Mouse (Mus musculus) CH12.LX (cell line): ENCODE measurements around the gene Zfp90. TPM values are rescaled to one million over a fixed set of nuclear protein-coding genes. Genes with fewer than 3 reads are reported as not detected.
A peak's percentile ranks its signal among the peaks of the same experiment; 100 is the strongest.

Experiments
- DNase-seq: peaks from one replicate; pipeline ENCODE4 v3.0.0-alpha.2; 2013; ENCODE audit errors: extremely low read depth
- H3K27ac ChIP-seq: 2 replicates; pipeline ENCODE4 v1.5.1; 2012; ENCODE audit warnings: low read depth, mild to moderate bottlenecking, control low read depth, moderate library complexity; ENCODE audit not compliant: insufficient read depth
- H3K27me3 ChIP-seq: replicated peaks from 2 replicates; pipeline ENCODE3; 2012; ENCODE audit warnings: inconsistent platforms
- H3K36me3 ChIP-seq, 2 experiments: replicated peaks in 1 of 2; 2 replicates each; pipeline versions ENCODE3 to v1.6.1; 2012; ENCODE audit warnings: inconsistent platforms in 1 of 2, low read length in 1 of 2, mild to moderate bottlenecking in 1 of 2, mixed read lengths in 1 of 2, moderate library complexity in 1 of 2; ENCODE audit not compliant: control insufficient read depth in 1 of 2, insufficient read depth in 1 of 2
- H3K4me1 ChIP-seq, 2 experiments: 2 replicates each; pipeline ENCODE4 v1.6.1; 2012; ENCODE audit warnings: inconsistent platforms in 1 of 2, moderate library complexity in 1 of 2; ENCODE audit not compliant: insufficient read depth in 2 of 2, control insufficient read depth in 1 of 2
- H3K4me2 ChIP-seq: 2 replicates; pipeline ENCODE4 v1.6.1; 2012; ENCODE audit warnings: low read depth, mild to moderate bottlenecking, control low read depth; ENCODE audit not compliant: poor library complexity, insufficient read depth, severe bottlenecking
- H3K4me3 ChIP-seq, 3 experiments: fragments of 150-350 bp in 1 of 3; sonication (generic) in 1 of 3; replicated peaks in 1 of 3; 2 replicates each; pipeline versions ENCODE3 to v1.5.1; 2011 to 2012; ENCODE audit warnings: low read depth in 2 of 3, low read length in 2 of 3, mild to moderate bottlenecking in 2 of 3, moderate library complexity in 2 of 3, control low read depth in 1 of 3, improper control_type of control experiment in 1 of 3, inconsistent platforms in 1 of 3, mixed read lengths in 1 of 3; ENCODE audit not compliant: poor library complexity in 1 of 3
- H3K79me2 ChIP-seq: replicated peaks from 2 replicates; pipeline ENCODE4 v1.6.1; 2012; ENCODE audit warnings: mild to moderate bottlenecking, moderate library complexity; ENCODE audit not compliant: control insufficient read depth, poor library complexity, insufficient read depth, severe bottlenecking; ENCODE audit errors: extremely low read depth
- H3K9ac ChIP-seq: 2 replicates; pipeline ENCODE4 v1.6.1; 2012; ENCODE audit warnings: low read depth, mild to moderate bottlenecking, control low read depth, moderate library complexity; ENCODE audit not compliant: insufficient read depth
- H3K9me3 ChIP-seq: replicated peaks from 2 replicates; pipeline ENCODE3; 2012; ENCODE audit warnings: low read length, inconsistent platforms, mixed read lengths
- BHLHE40 ChIP-seq: IDR thresholded peaks from 2 replicates; pipeline ENCODE4 v1.6.1; 2011; ENCODE audit warnings: mild to moderate bottlenecking, low read depth, low read length, improper control_type of control experiment
- CTCF ChIP-seq, 2 experiments: IDR thresholded peaks in 1 of 2; conservative IDR thresholded peaks in 1 of 2; 2 replicates each; pipeline ENCODE4 v1.5.1; 2011 to 2012; ENCODE audit warnings: low read depth in 2 of 2, low read length in 2 of 2, improper control_type of control experiment in 1 of 2, inconsistent platforms in 1 of 2, mild to moderate bottlenecking in 1 of 2, moderate library complexity in 1 of 2
- E2F4 ChIP-seq: IDR thresholded peaks from 2 replicates; pipeline ENCODE4 v1.6.1; 2011; ENCODE audit warnings: low read depth, low read length, improper control_type of control experiment; ENCODE audit not compliant: insufficient replicate concordance
- EP300 ChIP-seq: IDR thresholded peaks from 2 replicates; pipeline ENCODE4 v1.6.1; 2011; ENCODE audit warnings: low read length, improper control_type of control experiment
- GABPA ChIP-seq: IDR thresholded peaks from 2 replicates; pipeline ENCODE4 v1.6.1; 2012; ENCODE audit warnings: low read depth, low read length, improper control_type of control experiment, inconsistent platforms; ENCODE audit not compliant: insufficient replicate concordance
- IRF4 ChIP-seq: IDR thresholded peaks from 2 replicates; pipeline ENCODE4 v1.6.1; 2014; ENCODE audit warnings: low read depth, mild to moderate bottlenecking, inconsistent platforms, low read length, improper control_type of control experiment
- JUND ChIP-seq: conservative IDR thresholded peaks from 2 replicates; pipeline ENCODE4 v1.6.1; 2011; ENCODE audit warnings: low read depth, low read length, improper control_type of control experiment
- MAX ChIP-seq: IDR thresholded peaks from 2 replicates; pipeline ENCODE4 v1.6.1; 2011; ENCODE audit warnings: low read length, improper control_type of control experiment
- MAZ ChIP-seq: IDR thresholded peaks from 2 replicates; pipeline ENCODE4 v1.6.1; 2012; ENCODE audit warnings: low read depth, mild to moderate bottlenecking, inconsistent platforms, low read length, improper control_type of control experiment, moderate library complexity
- MXI1 ChIP-seq: IDR thresholded peaks from 2 replicates; pipeline ENCODE4 v1.6.1; 2011; ENCODE audit warnings: mild to moderate bottlenecking, low read depth, low read length, improper control_type of control experiment
- POLR2A ChIP-seq: IDR thresholded peaks from 2 replicates; pipeline ENCODE4 v1.6.1; 2011; ENCODE audit warnings: low read depth, mild to moderate bottlenecking, improper control_type of control experiment, low read length
- POLR2AphosphoS2 ChIP-seq: IDR thresholded peaks from 2 replicates; pipeline ENCODE4 v1.6.1; 2011; ENCODE audit warnings: low read depth, low read length, improper control_type of control experiment
- RAD21 ChIP-seq: IDR thresholded peaks from 2 replicates; pipeline ENCODE4 v1.6.1; 2011; ENCODE audit warnings: low read depth, mild to moderate bottlenecking, low read length, improper control_type of control experiment, moderate library complexity
- RCOR1 ChIP-seq: conservative IDR thresholded peaks from 2 replicates; pipeline ENCODE4 v1.6.1; 2012; ENCODE audit warnings: low read depth, mild to moderate bottlenecking, inconsistent platforms, low read length, improper control_type of control experiment
- SIN3A ChIP-seq: IDR thresholded peaks from 2 replicates; pipeline ENCODE4 v1.6.1; 2012; ENCODE audit warnings: low read length, improper control_type of control experiment, inconsistent platforms
- SMC3 ChIP-seq: IDR thresholded peaks from 2 replicates; pipeline ENCODE4 v1.6.1; 2011; ENCODE audit warnings: low read depth, low read length, improper control_type of control experiment
- TBP ChIP-seq: conservative IDR thresholded peaks from 2 replicates; pipeline ENCODE4 v1.6.1; 2011; ENCODE audit warnings: low read depth, low read length, improper control_type of control experiment
- TCF12 ChIP-seq: IDR thresholded peaks from 2 replicates; pipeline ENCODE4 v1.6.1; 2014; ENCODE audit warnings: low read depth, mild to moderate bottlenecking, inconsistent platforms, low read length, improper control_type of control experiment
- UBTF ChIP-seq: IDR thresholded peaks from 2 replicates; pipeline ENCODE4 v1.6.1; 2012; ENCODE audit warnings: low read depth, mild to moderate bottlenecking, inconsistent platforms, low read length, improper control_type of control experiment, moderate library complexity
- USF1 ChIP-seq: IDR thresholded peaks from 2 replicates; pipeline ENCODE4 v1.6.1; 2014; ENCODE audit warnings: low read depth, mild to moderate bottlenecking, inconsistent platforms, low read length, improper control_type of control experiment
- ZC3H11A ChIP-seq: IDR thresholded peaks from 2 replicates; pipeline ENCODE4 v1.6.1; 2012; ENCODE audit warnings: low read depth, mild to moderate bottlenecking, inconsistent platforms, low read length, improper control_type of control experiment
- ZNF384 ChIP-seq: IDR thresholded peaks from 2 replicates; pipeline ENCODE4 v1.6.1; 2012; ENCODE audit warnings: low read depth, low read length, improper control_type of control experiment, inconsistent platforms
- dilution Hi-C: fragments of 300-500 bp; cut with MboI; formaldehyde crosslinking; loops from 2 replicates; pipeline ENCODE4 v1.14.3; 2020; ENCODE audit warnings: low sequenced_read_pairs; ENCODE audit not compliant: extremely low pct_unique_long_range_greater_than_20kb, extremely low pct_ligation_motif_present
- in situ Hi-C: fragments of 300-500 bp; cut with MboI; formaldehyde crosslinking; loops from 3 replicates; pipeline ENCODE4 v1.14.3; 2019; ENCODE audit warnings: low sequenced_read_pairs, low pct_ligation_motif_present, low pct_unique_long_range_greater_than_20kb, mixed read lengths
- polyA plus RNA-seq: library from polyadenylated mRNA; unstranded; fragments of >175 nt; gene quantifications from 2 replicates; pipeline ENCODE4 v1.2.1, GENCODE M21; 2012; ENCODE audit warnings: low read depth; ENCODE audit not compliant: insufficient read length
- total RNA-seq, 2 experiments: library from RNA; depleted of rRNA; stranded (reverse); fragments of 300-350 nt in 1 of 2; fragments of >200 nt in 1 of 2; gene quantifications; 2 replicates each; pipeline ENCODE4 v1.2.3; 2012 to 2014

Zfp90 gene
- total and polyA plus RNA-seq, 3 experiments = 1.8 to 3.5 (median 3.0) TPM

DNA sequence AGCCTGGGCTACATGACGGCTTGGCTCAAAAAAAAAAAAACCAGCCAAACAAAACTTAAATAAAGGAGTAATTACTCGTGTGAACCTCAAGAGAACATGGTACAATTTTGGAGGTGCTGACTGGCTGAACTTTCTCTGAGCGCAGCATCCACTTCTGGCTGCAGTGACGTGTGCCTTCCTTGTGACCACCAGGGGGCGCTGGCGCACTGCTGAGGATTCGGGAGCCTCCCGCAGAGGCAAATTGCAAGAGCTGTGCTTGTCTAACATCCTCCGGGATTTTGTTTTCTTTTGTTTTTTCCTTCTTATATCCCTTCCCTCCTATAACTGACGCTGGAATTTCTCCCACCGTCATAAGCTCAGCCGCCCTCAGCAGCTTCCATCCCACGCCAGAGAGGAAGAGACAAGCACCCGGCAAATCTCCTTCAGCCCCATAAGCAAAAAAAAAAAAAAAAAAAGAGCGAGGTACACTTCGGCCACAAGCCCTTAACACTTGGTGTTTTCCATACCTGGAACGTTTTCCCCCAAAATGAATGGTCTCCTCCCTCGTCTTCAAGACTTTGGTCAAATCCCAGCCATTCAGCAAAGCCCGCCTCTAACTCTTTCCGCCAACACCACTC is 17.9 kb downstream of the Zfp90 start:
- Histone ChIP-seq H3K27ac (no peak overlapping the region), H3K9ac (no peak overlapping the region)
- no peak for TF ChIP-seq MAX
- peak; percentile 13; the same call in 1 of the 2 replicates for TF ChIP-seq ZC3H11A
- TF ChIP-seq CTCF (conservative IDR thresholded peaks at IDR 0.05 in 1 of 2, IDR thresholded peaks at IDR 0.05 in 1 of 2; ENCODE audit: low read depth in 2 of 2, low read length in 2 of 2) = peak; percentile 91 to 96
- peak; percentile 83 for TF ChIP-seq SMC3
- TF ChIP-seq UBTF = no peak
- TF ChIP-seq RAD21 = peak; percentile 92
- no peak for TF ChIP-seq MXI1
- TF ChIP-seq ZNF384 = peak; percentile 74
- TF ChIP-seq, all 38 proteins: peak for 5
- in situ Hi-C loops (no loop called here), dilution Hi-C loops (no loop called here)
- H3K4me3 ChIP-seq = peak overlapping the region in 2 of 3 experiments; percentile 3 to 15
- peak; percentile 69 for DNase-seq
- H3K27me3 ChIP-seq = peaks cover 10% of the 10 kb centered on the region
- H3K79me2 ChIP-seq = no peaks in the 10 kb centered on the region
- no peaks in the 10 kb centered on the region for H3K9me3 ChIP-seq
- no peaks in the 10 kb centered on the region for H3K36me3 ChIP-seq
- peaks cover 0 to 4% of the 10 kb centered on the region in 2 experiments; a peak in 2 of 4 replicates for H3K4me1 ChIP-seq
- H3K4me2 ChIP-seq = peak overlapping the region; percentile 83

DNA sequence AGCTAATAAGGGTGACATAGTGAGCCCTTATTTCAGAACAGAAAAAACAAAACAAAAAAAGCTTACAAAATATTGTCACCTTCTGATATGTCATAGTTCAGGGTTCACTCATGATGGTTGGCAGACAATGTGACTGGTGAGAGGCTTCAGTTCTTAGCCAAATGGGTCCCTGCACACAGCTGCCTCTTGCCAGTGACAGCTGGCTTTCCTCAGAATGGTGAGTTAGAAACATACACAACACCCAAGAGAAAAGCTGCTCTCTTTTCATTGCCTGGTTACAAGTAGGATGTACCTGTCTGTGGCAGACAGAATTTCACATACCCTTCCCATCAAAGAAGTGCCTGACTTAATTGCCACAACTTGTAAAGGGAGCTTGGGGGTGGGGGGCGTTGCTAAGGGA is 18.5 kb downstream of the Zfp90 start:
- H3K27ac ChIP-seq = no peak overlapping the region
- H3K4me1 ChIP-seq = peaks cover 0 to 4% of the 10 kb centered on the region in 2 experiments; a peak in 2 of 4 replicates
- DNase-seq = no peak
- peak overlapping the region; percentile 83 for H3K4me2 ChIP-seq
- H3K36me3 ChIP-seq = no peaks in the 10 kb centered on the region
- no peak overlapping the region for H3K9ac ChIP-seq
- H3K4me3 ChIP-seq = no peak overlapping the region
- in situ Hi-C loops = no loop called here
- H3K27me3 ChIP-seq = peaks cover 10% of the 10 kb centered on the region
- H3K79me2 ChIP-seq = no peaks in the 10 kb centered on the region
- no peaks in the 10 kb centered on the region for H3K9me3 ChIP-seq
- TF ChIP-seq CTCF (conservative IDR thresholded peaks at IDR 0.05 in 1 of 2, IDR thresholded peaks at IDR 0.05 in 1 of 2; ENCODE audit: low read depth in 2 of 2, low read length in 2 of 2) = no peak
- TF ChIP-seq BHLHE40 = no peak
- no peak for TF ChIP-seq EP300
- TF ChIP-seq JUND = no peak
- no peak for TF ChIP-seq GABPA
- TF ChIP-seq, all 38 proteins: peak for 0
- dilution Hi-C loops = no loop called here

DNA sequence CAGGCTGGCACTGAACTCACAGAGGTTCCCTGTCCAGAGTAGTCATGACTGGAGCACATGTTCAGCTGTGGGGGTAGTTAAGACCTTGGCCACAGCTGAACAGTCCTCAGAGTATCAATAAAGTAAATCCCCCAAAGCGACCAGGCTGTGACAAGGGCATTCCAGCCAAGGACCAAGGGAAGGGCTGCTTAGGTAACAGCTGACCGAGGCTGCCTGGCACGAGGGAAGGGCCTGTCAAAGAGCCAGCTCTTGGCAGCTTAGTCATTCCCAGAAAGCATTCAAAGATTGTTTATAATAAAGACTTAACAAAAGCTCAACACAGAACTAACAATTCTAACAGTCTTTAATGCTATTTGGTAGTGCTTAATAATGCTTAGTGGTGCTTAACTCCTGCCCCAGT is 22.7 kb downstream of the Zfp90 start:
- no peaks in the 10 kb centered on the region for H3K79me2 ChIP-seq

More for the DNA sequence above, 22.7 kb downstream of the Zfp90 start:
- H3K36me3 ChIP-seq = no peaks in the 10 kb centered on the region
- H3K9me3 ChIP-seq = no peaks in the 10 kb centered on the region
- TF ChIP-seq RCOR1 (no peak), TCF12 (no peak), SMC3 (no peak), SIN3A (no peak), MAX (no peak), USF1 (no peak), ZC3H11A (no peak), MAZ (no peak), UBTF (no peak), EP300 (no peak), POLR2AphosphoS2 (no peak), RAD21 (no peak), MXI1 (no peak), TBP (no peak), BHLHE40 (no peak), IRF4 (no peak), JUND (no peak), E2F4 (no peak), POLR2A (no peak)
- TF ChIP-seq, all 38 proteins: peak for 0
- in situ Hi-C loops (no loop called here), dilution Hi-C loops (no loop called here)
- peaks cover 10% of the 10 kb centered on the region for H3K27me3 ChIP-seq
- no peak overlapping the region for H3K4me2 ChIP-seq
- H3K4me1 ChIP-seq = no peaks in the 10 kb centered on the region
- no peak overlapping the region for H3K9ac ChIP-seq
- no peak for DNase-seq
- H3K27ac ChIP-seq = no peak overlapping the region
- H3K4me3 ChIP-seq = no peak overlapping the region
